Mouse (Mus musculus): Measurements from ENCODE around the gene Gm20388. TPM values are rescaled to one million over a fixed set of nuclear protein-coding genes. Genes with fewer than 3 reads are reported as not detected.

The Gm20388 gene
- polyA plus RNA-seq, 1 experiment = 0.36 TPM

DNA sequence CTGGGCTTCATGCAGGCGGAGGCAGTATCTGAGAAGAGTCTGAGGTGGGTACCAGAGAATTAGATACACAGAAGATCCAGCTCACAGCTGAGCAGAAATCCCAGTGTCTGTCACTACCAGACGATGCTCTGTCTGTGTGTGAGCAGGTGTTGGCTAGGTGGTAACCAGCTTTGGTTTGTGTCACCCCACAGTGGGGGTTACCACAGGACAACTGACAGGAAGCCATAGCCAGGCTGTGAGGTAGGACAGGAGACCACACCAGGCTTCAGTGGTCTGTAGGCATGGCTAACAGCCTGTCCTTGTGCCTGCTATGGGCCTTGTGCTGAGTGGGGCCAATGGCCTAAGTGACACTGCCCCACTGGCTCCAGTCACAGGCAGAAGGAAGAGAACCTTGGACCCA is 2204.2 kb downstream of the Gm20388 start:
- TF ChIP-seq GATA1 (IDR thresholded peaks at IDR 0.05; ENCODE audit: low read length) = no peak
- no peak for TF ChIP-seq TAL1 (IDR thresholded peaks at IDR 0.05; ENCODE audit: low read length)
- Histone ChIP-seq H3K4me3 (replicated peaks) (no peak overlapping the region), H3K36me3 (ENCODE audit: control insufficient read depth) (no peaks in the 10 kb centered on the region), H3K4me1 (ENCODE audit: control insufficient read depth) (no peaks in the 10 kb centered on the region), H3K9me3 (ENCODE audit: control insufficient read depth, low read length) (no peaks in the 10 kb centered on the region), H3K27me3 (ENCODE audit: control insufficient read depth) (peaks cover 4% of the 10 kb centered on the region)

DNA sequence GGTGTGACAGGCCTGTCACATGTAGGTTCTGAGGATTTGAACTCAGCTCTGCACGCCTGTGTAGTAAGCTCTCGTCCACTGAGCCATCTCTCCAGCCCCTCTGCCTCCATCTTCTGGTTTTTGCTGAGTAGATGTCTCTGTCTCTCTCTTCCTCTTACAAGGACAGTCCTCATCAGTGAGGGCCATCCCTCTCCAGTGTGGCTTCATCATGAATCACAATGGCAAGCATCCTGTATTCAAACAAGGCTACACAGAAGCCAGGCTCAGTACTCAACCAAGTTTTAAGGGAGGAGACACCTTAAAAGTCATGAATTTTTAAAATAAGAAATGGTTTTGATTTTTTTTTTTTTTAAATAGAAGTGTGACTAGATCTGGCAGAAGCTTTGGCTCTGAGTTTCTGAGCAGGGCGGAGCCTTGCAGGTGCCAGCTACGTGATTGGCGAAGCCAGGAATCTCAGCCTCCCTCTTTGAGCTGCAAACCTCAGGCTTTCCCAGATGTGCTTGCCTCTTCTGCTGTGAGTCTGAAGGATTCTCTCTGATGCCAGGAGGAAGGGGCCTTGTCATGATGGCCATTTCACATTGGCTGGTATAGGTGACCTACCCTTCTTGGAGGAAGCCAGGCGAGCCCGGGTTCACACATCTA is 2206.2 kb downstream of the Gm20388 start:
- TF ChIP-seq GATA1 (IDR thresholded peaks at IDR 0.05; ENCODE audit: low read length) (no peak), TAL1 (IDR thresholded peaks at IDR 0.05; ENCODE audit: low read length) (no peak)
- Histone ChIP-seq H3K36me3 (ENCODE audit: control insufficient read depth) (no peaks in the 10 kb centered on the region), H3K4me1 (ENCODE audit: control insufficient read depth) (no peaks in the 10 kb centered on the region), H3K27me3 (ENCODE audit: control insufficient read depth) (peaks cover 3% of the 10 kb centered on the region), H3K9me3 (ENCODE audit: control insufficient read depth, low read length) (no peaks in the 10 kb centered on the region), H3K4me3 (replicated peaks) (no peak overlapping the region)

DNA sequence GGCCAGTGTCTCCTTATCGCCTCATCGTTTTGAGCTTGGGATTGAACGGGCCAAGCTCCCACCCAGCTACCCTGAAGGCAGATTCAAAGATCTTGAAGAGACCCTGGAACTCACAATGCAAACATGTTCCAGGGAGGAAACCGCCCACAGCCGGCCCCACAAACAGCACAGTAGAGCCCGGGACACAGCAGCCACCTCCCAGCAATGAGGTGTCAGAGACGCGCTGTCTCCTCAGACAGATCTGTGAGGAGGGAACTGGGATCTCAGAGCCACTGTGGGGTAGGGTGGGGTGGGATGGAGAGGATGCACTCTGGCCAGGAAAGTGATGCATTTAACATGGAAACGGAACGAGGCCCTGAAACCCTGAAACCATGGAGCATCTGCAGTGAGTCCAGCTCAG is 2207.5 kb downstream of the Gm20388 start:
- TF ChIP-seq TAL1 (IDR thresholded peaks at IDR 0.05; ENCODE audit: low read length) = no peak
- no peak for TF ChIP-seq GATA1 (IDR thresholded peaks at IDR 0.05; ENCODE audit: low read length)
- H3K4me1 ChIP-seq (ENCODE audit: control insufficient read depth) = no peaks in the 10 kb centered on the region
- no peaks in the 10 kb centered on the region for H3K9me3 ChIP-seq (ENCODE audit: control insufficient read depth, low read length)
- H3K27me3 ChIP-seq (ENCODE audit: control insufficient read depth) = no peaks in the 10 kb centered on the region
- H3K4me3 ChIP-seq (replicated peaks) = no peak overlapping the region
- H3K36me3 ChIP-seq (ENCODE audit: control insufficient read depth) = no peaks in the 10 kb centered on the region

DNA sequence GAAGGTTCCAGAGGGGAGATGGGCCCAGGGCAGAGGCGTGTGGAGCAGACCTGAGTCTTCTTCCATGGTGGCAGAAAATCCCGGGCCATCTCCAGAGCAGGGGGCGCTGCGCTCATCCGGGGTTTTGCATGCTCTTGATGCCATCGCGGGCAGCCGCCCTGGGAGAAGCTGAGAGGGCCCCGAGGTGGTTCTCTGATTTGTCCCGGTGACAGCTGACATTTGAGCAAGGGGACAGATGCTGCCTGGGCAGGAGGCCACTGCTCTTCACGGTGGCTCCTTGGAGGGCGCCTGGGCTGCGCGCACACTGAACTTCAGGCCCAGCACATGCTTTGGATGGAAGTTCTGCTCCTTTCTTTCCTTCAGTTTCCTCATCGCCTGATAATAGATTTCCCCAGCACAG is 2207.9 kb downstream of the Gm20388 start:
- no peaks in the 10 kb centered on the region for H3K27me3 ChIP-seq (ENCODE audit: control insufficient read depth)
- peaks cover 2% of the 10 kb centered on the region; the same call in 1 of the 2 replicates for H3K9me3 ChIP-seq (ENCODE audit: control insufficient read depth, low read length)
- no peaks in the 10 kb centered on the region for H3K36me3 ChIP-seq (ENCODE audit: control insufficient read depth)
- TF ChIP-seq TAL1 (IDR thresholded peaks at IDR 0.05; ENCODE audit: low read length) (no peak), GATA1 (IDR thresholded peaks at IDR 0.05; ENCODE audit: low read length) (no peak)
- no peak overlapping the region for H3K4me3 ChIP-seq (replicated peaks)
- no peaks in the 10 kb centered on the region for H3K4me1 ChIP-seq (ENCODE audit: control insufficient read depth)

DNA sequence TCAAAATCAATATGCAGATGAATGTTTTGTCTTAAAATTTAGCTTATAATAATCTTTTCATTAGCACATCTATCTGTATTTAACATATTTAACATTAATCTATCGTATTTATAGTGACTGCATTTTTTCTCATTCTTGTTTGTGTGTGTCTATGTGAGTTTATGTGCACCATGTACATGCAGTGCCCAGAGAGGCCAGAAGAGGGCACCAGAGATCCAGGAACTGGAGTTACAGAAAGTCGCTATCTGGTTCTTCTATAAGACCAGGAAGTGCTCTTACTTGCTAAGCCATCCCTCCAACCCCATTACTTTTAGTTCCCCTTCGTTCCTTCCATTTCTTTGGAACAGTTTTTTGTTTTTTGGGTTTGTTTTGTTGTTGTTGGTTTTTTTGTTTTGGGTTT is 2213.7 kb downstream of the Gm20388 start:
- no peak overlapping the region for H3K4me3 ChIP-seq (replicated peaks)
- H3K27me3 ChIP-seq (ENCODE audit: control insufficient read depth) = no peaks in the 10 kb centered on the region
- no peaks in the 10 kb centered on the region for H3K4me1 ChIP-seq (ENCODE audit: control insufficient read depth)
- H3K36me3 ChIP-seq (ENCODE audit: control insufficient read depth) = no peaks in the 10 kb centered on the region
- peaks cover 19% of the 10 kb centered on the region for H3K9me3 ChIP-seq (ENCODE audit: control insufficient read depth, low read length)
- TF ChIP-seq TAL1 (IDR thresholded peaks at IDR 0.05; ENCODE audit: low read length) = no peak
- no peak for TF ChIP-seq GATA1 (IDR thresholded peaks at IDR 0.05; ENCODE audit: low read length)

DNA sequence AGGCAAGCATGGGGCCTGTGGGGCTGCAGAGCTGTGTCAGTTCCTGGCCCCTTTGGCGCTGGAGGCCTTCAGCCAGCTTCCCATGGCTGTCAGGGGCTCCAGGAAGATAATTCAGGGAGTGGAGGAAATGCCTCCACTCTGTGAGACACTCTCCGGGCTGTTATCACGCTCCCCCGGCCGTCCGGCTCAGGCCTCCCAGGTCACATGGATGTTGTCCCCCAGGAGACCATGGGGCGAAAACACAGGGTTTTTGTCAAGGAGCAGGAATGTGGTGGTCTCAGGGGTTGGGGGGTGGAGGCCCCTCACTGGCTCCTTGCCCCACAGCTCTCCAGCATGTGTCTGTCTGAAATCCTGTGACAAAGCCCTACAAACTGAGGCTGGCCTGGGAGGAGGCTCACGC is 2216.0 kb downstream of the Gm20388 start:
- H3K4me1 ChIP-seq (ENCODE audit: control insufficient read depth) = no peaks in the 10 kb centered on the region
- no peak overlapping the region for H3K4me3 ChIP-seq (replicated peaks)
- H3K27me3 ChIP-seq (ENCODE audit: control insufficient read depth) = no peaks in the 10 kb centered on the region
- H3K9me3 ChIP-seq (ENCODE audit: control insufficient read depth, low read length) = peaks cover 19% of the 10 kb centered on the region
- no peak for TF ChIP-seq TAL1 (IDR thresholded peaks at IDR 0.05; ENCODE audit: low read length)
- TF ChIP-seq GATA1 (IDR thresholded peaks at IDR 0.05; ENCODE audit: low read length) = no peak
- H3K36me3 ChIP-seq (ENCODE audit: control insufficient read depth) = no peaks in the 10 kb centered on the region

DNA sequence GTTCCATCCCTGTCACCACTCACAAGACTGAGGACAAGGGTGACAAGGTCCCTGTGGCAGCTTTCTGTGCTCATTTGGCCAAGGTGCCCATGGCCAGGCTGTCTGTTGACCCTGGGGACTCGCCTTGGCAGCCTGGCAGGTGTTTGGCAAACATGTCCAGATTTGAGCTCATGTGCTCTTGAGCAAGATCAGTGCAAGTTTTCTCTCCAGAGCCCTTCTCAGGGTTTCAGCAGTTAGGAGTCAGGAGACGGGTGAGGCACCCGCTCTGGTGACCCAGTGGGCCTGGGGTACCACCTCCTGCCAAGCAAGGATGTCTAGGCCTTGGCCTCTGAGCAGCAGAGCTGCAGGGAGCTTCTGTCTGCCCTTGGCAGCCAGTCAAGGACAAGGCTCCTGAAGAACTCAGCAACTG is 2223.5 kb downstream of the Gm20388 start:
- Histone ChIP-seq H3K27me3 (ENCODE audit: control insufficient read depth) (no peaks in the 10 kb centered on the region), H3K36me3 (ENCODE audit: control insufficient read depth) (no peaks in the 10 kb centered on the region), H3K4me1 (ENCODE audit: control insufficient read depth) (no peaks in the 10 kb centered on the region), H3K9me3 (ENCODE audit: control insufficient read depth, low read length) (no peaks in the 10 kb centered on the region), H3K4me3 (replicated peaks) (no peak overlapping the region)
- TF ChIP-seq TAL1 (IDR thresholded peaks at IDR 0.05; ENCODE audit: low read length) = no peak
- TF ChIP-seq GATA1 (IDR thresholded peaks at IDR 0.05; ENCODE audit: low read length) = no peak

DNA sequence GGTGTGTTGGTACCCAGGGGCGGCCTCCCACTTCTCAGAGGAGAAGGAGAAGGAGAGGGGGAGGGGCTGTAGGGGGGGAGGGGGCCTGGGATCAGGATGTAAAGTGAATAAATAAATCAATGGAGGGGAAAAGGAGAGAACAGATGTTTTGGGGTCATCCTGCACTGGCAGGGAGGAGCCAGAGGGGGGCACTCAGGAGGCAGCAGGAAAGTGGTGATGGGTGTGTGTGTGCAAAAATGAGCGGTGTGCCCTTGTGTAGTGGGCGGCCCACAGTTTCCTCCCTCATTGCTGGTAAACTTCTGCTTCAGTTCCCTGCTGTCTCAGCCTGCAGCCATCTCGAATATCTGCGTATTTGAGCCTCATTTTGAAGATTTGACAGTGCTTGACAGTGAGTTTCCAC is 2224.9 kb downstream of the Gm20388 start:
- H3K27me3 ChIP-seq (ENCODE audit: control insufficient read depth) = no peaks in the 10 kb centered on the region
- H3K4me3 ChIP-seq (replicated peaks) = no peak overlapping the region

DNA sequence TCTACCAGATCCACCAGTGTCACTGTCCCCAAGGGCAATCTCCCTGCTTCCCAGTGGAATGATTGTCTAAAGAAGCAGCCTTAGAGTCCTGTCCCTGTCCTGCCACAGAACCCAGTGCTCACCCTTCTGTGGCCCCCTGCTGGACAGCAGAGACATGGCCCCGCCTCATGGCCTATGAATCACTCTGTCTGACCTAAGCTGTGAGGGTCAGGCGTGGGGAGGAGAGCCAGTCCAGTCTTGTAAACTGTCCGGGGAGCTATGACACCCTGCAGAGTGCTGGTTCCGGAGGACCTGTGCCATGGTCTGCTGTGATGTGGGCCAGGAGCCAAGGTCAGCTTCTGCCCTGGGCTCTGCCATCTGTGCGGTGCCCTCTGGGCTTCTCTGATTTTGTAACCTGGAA is 2229.1 kb downstream of the Gm20388 start:
- Histone ChIP-seq H3K4me1 (ENCODE audit: control insufficient read depth) (no peaks in the 10 kb centered on the region), H3K36me3 (ENCODE audit: control insufficient read depth) (no peaks in the 10 kb centered on the region), H3K4me3 (replicated peaks) (no peak overlapping the region), H3K9me3 (ENCODE audit: control insufficient read depth, low read length) (no peaks in the 10 kb centered on the region), H3K27me3 (ENCODE audit: control insufficient read depth) (no peaks in the 10 kb centered on the region)
- TF ChIP-seq GATA1 (IDR thresholded peaks at IDR 0.05; ENCODE audit: low read length) (no peak), TAL1 (IDR thresholded peaks at IDR 0.05; ENCODE audit: low read length) (no peak)

More for the DNA sequence above, 2224.9 kb downstream of the Gm20388 start:
- TF ChIP-seq TAL1 (IDR thresholded peaks at IDR 0.05; ENCODE audit: low read length) (no peak), GATA1 (IDR thresholded peaks at IDR 0.05; ENCODE audit: low read length) (no peak)
- Histone ChIP-seq H3K36me3 (ENCODE audit: control insufficient read depth) (no peaks in the 10 kb centered on the region), H3K9me3 (ENCODE audit: control insufficient read depth, low read length) (no peaks in the 10 kb centered on the region), H3K4me1 (ENCODE audit: control insufficient read depth) (no peaks in the 10 kb centered on the region)

DNA sequence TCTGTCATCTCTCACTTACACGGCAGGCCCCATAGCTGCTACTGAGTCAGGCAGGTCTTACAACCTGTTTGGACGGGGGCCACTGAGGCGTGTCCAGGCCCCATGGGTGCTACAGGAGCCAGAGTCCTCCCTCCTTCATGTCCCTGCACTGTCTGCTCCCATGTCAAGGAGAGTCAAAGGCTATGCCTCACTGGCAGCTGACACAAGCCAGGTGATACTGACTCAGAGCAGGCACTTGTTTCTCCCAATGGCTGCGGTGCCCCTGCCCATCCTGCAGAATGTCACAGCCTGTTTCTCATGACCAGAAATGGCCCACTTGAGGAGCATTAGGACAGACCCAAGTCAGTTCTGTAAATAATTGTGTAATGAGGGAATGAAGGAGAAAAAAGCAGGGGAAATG is 2229.8 kb downstream of the Gm20388 start:
- no peaks in the 10 kb centered on the region for H3K27me3 ChIP-seq (ENCODE audit: control insufficient read depth)
- no peaks in the 10 kb centered on the region for H3K36me3 ChIP-seq (ENCODE audit: control insufficient read depth)
- H3K9me3 ChIP-seq (ENCODE audit: control insufficient read depth, low read length) = no peaks in the 10 kb centered on the region
- H3K4me3 ChIP-seq (replicated peaks) = no peak overlapping the region
- no peak for TF ChIP-seq GATA1 (IDR thresholded peaks at IDR 0.05; ENCODE audit: low read length)
- no peak for TF ChIP-seq TAL1 (IDR thresholded peaks at IDR 0.05; ENCODE audit: low read length)
- no peaks in the 10 kb centered on the region for H3K4me1 ChIP-seq (ENCODE audit: control insufficient read depth)

Measured in erythroblast, embryonic 14.5 days (primary cell).